Mouse (Mus musculus) ES-E14 (cell line): ENCODE measurements around the gene Dab1.

Experiments used
- CHD2 ChIP-seq: IDR thresholded peaks from 2 replicates; pipeline ENCODE4 v1.6.1; 2014; ENCODE audit warnings: mild to moderate bottlenecking, low read depth, low read length, inconsistent platforms
- MAFK ChIP-seq: IDR thresholded peaks from 2 replicates; pipeline ENCODE4 v1.6.1; 2014; ENCODE audit warnings: mild to moderate bottlenecking, low read depth, low read length, inconsistent platforms; ENCODE audit not compliant: insufficient read depth
- ZC3H11A ChIP-seq: IDR thresholded peaks from 2 replicates; pipeline ENCODE4 v1.6.1; 2012; ENCODE audit warnings: low read depth, mild to moderate bottlenecking, inconsistent platforms, low read length, borderline replicate concordance
- ZNF384 ChIP-seq: IDR thresholded peaks from 2 replicates; pipeline ENCODE4 v1.6.1; 2012; ENCODE audit warnings: low read depth, low read length, inconsistent platforms

DNA sequence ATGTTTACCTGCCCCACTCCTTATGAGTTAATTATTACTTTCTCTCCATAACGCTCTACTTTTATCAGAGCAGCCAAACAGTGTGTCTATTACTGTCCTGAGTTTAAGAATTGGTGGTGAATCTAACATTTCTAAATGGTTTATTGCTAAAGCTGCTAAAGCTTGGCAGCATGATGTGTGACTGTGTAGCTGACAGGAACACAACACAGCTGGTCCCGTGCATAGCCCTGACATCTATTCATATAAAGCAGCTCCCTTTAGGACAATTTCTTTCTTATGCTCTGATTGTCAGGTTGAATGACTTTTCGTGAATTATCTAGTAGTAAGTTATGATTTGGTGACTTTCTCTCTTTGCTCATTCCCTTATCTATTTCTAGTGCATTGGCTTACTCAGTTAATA is 329.1 kb downstream of the Dab1 start:
- no peak for TF ChIP-seq MAFK
- TF ChIP-seq ZC3H11A, result no peak
- no peak for TF ChIP-seq ZNF384
- no peak for TF ChIP-seq CHD2
